Mouse (Mus musculus) frontal cortex, adult 2 months (tissue): ENCODE results near the gene Fancc. TPM values are rescaled to one million over a fixed set of nuclear protein-coding genes. Genes with fewer than 3 reads are reported as not detected.
"Not testable (repeated sequence)": the region's sequence is repeated elsewhere in the genome, so short reads cannot be mapped to it uniquely, and the experiment has no call there.

Experiments used
- DNase-seq, 2 experiments: peaks; one replicate each; pipeline ENCODE4 v3.0.0; 2022; ENCODE audit warnings: low spot score in 1 of 2; ENCODE audit errors: extremely low spot score in 1 of 2
- polyA plus RNA-seq: library from polyadenylated mRNA; depleted of rRNA; stranded (reverse); fragments of >200 nt; gene quantifications from 2 replicates; pipeline ENCODE4 v1.2.3, GENCODE M21; 2012

Fancc gene
- polyA plus RNA-seq, 1 experiment, result 12.3 TPM

DNA sequence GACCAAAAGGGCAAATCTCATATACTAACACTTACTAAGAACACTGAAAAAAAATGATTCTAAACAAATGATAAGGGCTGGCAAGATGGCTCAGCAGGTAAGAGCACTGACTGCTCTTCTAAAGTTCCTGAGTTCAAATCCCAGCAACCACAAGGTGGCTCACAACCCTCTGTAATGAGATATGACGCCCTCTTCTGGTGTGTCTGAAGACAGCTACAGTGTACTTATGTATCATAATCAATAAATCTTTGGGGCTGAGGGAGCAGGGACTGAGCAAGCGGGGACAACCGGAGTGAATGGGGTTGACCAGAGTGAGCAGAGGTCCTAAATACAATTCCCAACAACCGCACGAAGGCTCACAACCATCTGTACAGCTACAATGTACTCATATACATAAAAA, 68.9 kb downstream of the Fancc start:
- DNase-seq, result not testable (repeated sequence)

DNA sequence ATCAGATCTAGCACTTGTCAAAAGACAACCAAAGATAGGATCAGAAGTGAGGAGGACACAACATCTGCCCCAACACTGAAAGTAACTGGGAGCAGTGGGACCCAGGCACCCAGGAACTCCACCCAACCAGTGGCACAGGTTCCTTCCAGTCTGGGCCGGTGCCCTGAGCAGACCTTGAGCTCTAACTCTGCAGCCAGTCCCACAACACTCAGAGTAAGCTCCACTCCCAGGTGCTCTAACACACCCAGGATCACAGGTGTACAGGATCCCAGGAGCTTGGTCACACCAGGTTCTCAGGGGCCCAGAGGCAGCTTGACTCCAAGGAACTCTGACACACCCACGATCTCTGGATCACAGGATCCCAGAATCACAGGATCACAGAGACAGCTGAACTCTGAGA, 74.0 kb downstream of the Fancc start:
- DNase-seq, result no peak

GRCm38 (mm10) chr13:63421225-63421624, 75.9 kb downstream of the Fancc start:
- no peak for DNase-seq

DNA sequence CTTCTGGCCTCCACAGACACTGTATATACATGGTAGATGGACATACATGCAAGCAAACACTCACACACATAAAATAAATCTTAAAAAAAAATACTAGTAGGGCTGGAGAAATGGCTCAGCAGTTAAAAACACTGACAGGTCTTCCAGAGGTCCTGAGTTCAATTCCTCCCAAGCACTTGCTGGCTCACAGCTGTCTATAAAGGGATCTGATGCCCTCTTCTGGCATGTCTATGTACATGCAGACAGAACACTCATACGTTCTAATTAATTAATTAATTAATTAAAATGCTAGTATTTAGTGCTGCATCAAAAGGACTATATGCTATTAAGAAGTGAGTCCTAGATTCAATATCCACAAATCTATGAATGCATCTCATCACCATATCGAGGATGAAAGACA, 78.9 kb downstream of the Fancc start:
- no peak for DNase-seq

GRCm38 (mm10) chr13:63416824-63417223, 80.3 kb downstream of the Fancc start:
- DNase-seq, result no peak

DNA sequence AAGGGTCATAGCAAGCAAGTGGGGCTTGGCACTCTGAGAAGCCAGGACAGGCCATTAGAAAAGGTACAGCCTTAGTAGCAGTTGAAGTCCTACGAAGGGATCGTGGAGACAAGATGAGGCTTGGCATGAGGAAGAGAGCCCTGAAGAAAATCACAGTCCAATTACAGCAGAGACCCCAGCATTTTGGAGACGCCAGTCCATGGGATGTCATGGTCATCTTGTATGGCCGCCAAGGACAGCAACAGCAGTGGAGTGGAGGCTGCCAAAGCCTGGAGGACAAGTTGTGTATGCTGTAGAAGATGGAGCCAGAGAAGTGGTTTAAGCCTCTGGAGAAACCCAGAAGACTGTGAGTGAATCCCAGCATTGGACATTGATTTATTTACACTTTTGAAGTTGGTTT, 84.4 kb downstream of the Fancc start:
- no peak for DNase-seq

DNA sequence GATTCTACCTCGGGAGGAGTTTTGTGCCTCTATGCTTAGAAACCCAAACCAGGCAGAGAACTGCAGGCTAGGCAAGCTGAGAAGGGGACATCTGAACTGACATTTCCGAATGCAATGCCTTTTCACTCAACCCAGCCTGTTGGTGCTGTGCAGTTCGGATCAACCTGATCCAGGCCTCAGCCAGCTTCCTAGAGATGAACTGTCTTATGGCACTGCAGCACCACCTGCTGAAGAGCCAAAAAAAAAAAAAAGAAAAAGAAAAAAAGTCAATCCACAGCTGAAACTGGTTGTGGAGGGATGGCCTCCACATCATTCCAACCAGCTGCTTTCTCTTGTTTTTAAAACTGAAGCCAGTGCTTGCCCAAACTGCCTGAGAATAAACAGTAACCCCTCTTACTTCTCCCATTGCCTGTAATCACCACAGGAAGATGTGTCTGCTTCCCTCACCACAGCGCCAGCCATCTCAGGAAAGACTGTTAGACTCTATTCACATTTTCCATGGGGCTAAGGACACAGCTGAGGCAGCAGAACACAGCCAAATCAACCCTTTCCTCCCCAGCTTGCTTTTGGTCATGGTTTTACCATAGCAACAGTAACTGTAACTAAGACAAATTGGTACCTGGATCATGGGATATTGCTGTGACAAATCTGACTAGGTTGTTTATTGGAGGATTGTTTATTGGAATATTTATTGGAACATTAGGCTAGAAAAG, 85.6 kb downstream of the Fancc start:
- DNase-seq, result no peak

- no peak for DNase-seq
Measured at GRCm38 (mm10) chr13:63410578-63411298, 86.3 kb downstream of the Fancc start.

- DNase-seq, result no peak
Measured at GRCm38 (mm10) chr13:63405151-63405550, 91.9 kb downstream of the Fancc start.

- DNase-seq, result no peak
Measured at GRCm38 (mm10) chr13:63404657-63405056, 92.4 kb downstream of the Fancc start.

GRCm38 (mm10) chr13:63402823-63403222, 94.3 kb downstream of the Fancc start:
- DNase-seq, result no peak

DNA sequence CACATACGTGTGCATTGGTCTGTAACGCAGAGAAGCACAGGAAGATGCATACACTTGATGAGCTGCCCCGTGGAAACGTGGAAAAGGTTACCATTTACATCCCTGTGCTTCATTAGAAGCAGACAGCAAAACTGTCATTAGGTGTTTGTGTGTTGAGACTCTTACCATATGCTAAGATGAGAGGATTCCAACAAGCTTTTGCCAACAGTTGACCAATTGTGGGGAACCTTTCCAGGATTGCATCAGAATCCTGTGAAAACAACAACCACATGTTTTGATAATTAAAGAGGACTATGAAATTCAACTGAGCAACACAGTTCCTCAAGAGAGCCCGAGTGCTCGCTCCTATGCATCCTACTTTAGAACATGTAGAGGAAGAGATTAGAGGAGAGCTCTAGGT, 97.0 kb downstream of the Fancc start:
- no peak for DNase-seq

DNA sequence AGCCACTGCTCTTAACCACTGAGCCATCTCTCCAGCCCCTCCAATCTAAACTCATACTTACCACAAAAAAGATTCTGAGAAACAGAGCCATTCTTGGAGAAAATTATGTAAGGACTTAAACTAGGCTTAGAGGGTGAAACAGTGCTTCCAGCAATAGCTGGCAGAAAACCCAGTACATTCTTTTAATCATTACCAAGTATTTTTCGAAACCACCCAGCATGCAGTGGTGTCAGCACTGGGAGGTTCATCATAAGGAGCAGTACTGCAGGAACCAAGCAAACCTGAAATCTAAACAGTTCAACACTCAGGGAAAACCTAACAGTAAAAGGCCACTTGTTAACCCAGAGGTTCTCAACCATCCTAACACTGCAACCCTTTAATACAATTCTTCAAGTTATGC, 99.7 kb downstream of the Fancc start:
- DNase-seq, result no peak

DNA sequence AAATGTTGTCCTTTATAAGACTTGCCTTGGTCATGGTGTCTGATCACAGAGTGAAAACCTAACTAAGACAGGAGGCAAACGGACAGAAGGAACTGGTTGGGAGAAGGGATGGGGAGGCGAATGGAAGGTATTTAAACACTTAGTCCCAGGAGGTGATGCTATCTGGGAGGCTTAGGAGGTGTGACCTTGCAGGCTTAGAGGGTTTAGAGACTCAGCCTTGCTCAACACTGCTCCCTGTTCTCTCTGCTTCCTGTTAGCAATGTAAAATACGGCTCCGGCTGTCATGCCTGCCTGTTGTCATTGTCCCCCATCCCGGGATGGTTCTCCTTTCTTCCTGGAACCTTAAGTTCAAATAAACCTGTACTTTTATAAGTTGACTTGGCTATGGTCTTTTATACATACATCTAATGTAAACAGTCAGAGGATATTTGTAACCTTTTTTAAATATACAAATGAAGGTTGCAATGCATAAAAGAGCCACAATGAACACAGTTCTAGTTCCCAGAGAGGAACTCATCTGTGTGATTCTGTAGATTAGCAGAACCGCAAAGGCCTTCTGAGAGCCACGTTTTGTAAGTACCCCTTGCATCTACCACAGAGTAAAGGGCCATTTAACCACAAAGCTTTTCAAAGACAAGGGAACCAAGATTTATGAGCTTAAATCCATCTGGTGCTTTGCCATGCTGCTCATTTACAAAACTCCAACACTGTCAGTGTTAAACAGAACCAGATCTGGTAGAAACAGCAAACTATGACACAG, 102.6 kb downstream of the Fancc start:
- DNase-seq, result no peak

DNA sequence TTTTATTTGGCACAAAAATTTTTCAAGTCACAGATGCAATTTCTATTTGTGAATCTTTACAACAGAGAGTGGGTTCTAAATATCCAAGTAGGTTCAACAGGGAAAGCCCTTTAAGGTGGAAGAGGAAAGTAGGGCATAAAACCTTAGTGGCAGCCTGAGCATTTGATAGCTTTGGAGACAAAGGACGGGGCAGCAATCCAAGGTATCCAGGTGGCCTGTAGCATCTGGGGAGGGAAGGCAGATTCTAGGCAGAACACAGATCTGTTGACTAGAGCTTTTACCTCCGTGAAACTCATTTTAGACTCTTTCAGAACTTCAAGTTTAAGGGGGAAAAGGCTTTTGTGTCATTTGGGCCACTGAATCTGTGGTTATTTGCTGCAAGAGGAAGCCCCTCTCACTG, 111.8 kb downstream of the Fancc start:
- DNase-seq, result no peak

- no peak for DNase-seq
Measured at GRCm38 (mm10) chr13:63384775-63385174, 112.3 kb downstream of the Fancc start.

DNA sequence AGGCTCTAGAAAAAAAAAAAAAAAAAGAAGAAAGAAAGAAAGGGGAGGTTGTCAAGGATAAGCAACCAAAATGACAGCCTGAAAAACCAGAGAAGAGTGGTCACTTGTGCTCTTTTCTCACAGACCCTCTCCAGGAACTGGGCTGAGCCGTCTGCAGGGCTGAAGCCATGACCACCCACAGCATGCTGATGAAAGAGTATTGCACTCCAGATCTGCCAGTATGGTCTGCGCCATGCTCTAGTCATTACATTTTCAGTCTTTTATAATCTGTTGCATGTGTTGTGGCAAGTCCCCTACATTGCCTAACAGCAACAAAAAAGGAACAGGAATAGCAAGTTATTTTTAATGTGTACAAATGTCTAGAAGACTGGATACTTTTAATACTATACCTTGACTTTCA, 114.9 kb downstream of the Fancc start:
- DNase-seq, result no peak

- DNase-seq, result no peak
Measured at GRCm38 (mm10) chr13:63373460-63374166, 123.5 kb downstream of the Fancc start.

DNA sequence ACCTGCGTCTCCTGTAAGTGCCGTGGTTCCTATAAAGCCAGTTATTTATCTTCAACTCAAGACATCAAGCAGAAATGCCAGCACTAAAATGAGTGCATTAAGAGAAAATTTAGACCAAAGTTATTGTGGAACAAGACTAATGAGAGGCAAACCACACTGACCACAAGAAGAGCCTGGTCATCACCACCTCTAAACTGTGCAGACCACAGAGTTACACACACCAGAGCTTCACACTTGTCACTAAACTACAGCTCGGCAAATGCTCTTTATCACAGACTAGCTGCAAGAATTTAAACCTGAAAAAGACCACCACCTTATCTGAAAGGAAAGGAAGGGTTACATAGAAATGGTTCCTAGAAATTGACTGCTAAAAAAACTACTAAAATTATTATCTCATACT, 135.3 kb downstream of the Fancc start:
- no peak for DNase-seq

GRCm38 (mm10) chr13:63360111-63360885, 136.8 kb downstream of the Fancc start:
- peak; percentile 33 to 40 for DNase-seq
